Mouse (Mus musculus) spleen, postnatal 36 days (tissue): ENCODE measurements around the gene Fblim1.

Experiments used
- DNase-seq, 2 experiments: peaks; one replicate each; pipeline ENCODE4 v3.0.0; 2022; ENCODE audit warnings: low spot score in 2 of 2, mixed read lengths in 1 of 2

Fblim1 gene

DNA sequence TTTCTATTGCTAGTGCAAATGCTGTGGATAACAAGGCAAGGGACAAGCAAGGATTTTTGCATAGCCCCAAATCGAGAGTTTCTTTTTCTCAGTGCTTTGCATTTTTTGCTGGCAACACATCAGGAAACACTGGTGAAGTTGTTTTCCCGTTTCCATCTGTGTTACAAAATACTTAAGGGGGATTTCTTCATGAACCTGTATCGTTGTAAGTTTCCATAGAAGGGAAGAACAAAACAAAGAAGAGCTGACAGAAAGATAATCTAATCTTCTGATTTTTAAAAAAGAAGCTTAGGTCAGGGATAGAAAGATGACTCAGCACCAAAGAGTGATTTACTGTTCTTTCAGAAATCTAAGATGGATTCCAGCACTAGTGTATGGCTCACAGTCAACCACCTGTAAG is 65.1 kb downstream of the Fblim1 start:
- no peak for DNase-seq

- DNase-seq, result no peak
These were observed 66.6 kb downstream of the Fblim1 start for GRCm38 (mm10) chr4:141539213-141539767.

- DNase-seq, result peak; percentile 95 to 96
These were observed 67.3 kb downstream of the Fblim1 start, which contains the start of gene Spen for GRCm38 (mm10) chr4:141538408-141539212. Spen (minus strand) TSS chr4:141538597.

GRCm38 (mm10) chr4:141537706-141538407 is 68.0 kb downstream of the Fblim1 start:
- DNase-seq, result peak; percentile 58

- DNase-seq, result no peak
These were observed 68.7 kb downstream of the Fblim1 start for GRCm38 (mm10) chr4:141537226-141537610.

DNA sequence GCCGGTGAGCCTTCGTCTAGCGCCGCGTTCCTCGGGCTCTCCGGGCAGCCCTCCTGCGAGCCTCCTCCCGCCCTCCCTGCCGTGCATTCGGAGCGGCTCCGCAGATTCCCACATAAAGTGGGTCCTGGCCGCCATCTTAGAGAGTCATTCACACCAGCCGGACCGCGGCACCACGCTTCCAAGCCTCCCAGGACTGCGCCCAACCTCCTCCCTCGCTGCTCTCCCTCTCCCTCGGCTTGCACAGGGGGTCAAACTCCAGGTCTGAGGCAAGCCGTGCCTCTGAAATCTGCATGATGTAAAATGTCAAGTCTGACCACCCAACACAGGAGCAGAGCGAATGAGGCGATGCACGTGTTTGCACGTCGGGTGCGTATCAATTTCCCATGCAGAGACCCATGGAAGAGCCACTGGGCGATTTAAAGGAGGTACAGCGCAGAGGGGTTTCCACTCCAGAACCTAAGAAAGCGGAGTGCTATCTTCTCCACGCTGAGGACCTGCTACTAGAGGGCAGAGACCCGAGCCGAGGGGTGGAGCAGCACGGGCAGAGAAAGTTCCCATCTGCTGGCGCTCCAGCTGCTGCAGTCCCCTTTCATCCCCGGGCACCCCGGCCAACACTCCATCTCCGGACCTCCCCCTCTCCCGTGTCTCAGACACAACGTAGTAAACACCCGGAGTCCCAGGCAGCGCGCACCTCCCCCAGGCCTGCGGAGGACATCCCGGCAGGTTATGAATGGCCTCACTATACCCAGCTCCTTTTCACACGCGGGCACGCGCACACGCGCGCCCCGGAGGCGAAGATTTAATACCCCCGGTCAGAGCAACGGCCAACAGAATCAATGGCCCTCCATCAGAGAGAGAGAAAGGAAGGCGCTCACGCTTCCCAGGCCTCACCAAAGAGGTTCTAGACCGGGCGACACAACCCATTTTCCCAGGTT is 69.3 kb downstream of the Fblim1 start:
- DNase-seq, result peak; percentile 38 to 42

- DNase-seq, result peak; percentile 55 to 61
These were observed 70.8 kb downstream of the Fblim1 start for GRCm38 (mm10) chr4:141534947-141535680.

DNA sequence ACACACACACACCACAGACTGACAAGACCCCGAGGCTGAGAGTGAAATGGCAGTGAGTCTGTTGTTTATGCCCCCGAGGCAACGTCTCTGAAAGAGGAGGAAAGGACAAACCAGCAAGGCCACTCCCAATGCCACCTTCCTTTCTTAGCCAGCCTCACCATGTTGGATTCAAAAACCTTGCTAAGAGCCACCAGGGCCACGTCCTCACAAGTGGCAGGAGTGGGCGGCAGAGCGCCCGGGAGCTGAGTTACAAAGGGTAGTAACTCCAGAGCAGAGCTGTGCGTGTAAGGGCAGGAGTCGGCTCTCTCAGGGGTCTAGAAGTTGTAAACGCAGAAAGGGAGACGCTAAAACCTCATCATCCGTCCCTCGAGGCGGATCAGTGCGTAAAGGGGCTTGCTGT is 74.9 kb downstream of the Fblim1 start:
- DNase-seq, result no peak

DNA sequence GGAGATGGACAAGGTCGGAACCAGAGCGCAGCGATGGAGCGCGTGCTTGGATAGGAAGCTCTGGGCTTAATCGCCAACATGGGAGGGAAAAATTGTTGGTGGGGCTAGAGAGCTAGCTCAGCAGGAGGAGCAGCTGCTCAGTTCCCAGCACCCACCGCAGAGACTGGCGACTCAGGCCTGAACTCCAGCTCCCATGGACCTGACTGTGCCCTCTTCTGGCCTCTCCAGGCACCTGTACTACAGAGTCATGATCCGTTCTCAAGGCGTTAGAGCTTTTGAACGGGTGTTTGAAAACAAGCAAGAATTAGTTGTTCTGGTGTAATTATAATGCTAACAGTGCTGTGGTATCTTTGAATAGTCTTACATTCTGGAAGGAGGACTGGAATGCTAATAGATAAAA is 77.0 kb downstream of the Fblim1 start:
- DNase-seq, result no peak

- DNase-seq, result no peak
These were observed 78.8 kb downstream of the Fblim1 start for GRCm38 (mm10) chr4:141526936-141527650.
